Mouse (Mus musculus): ENCODE measurements at regions not wholly inside any gene's neighbourhood (a gene's known extent, or its start where the extent isn't known, plus 50 kb on each side); places are given as distances from the start of the nearest gene placed in this dataset.
A peak's percentile ranks its signal among the peaks of the same experiment; 100 is the strongest.

DNA sequence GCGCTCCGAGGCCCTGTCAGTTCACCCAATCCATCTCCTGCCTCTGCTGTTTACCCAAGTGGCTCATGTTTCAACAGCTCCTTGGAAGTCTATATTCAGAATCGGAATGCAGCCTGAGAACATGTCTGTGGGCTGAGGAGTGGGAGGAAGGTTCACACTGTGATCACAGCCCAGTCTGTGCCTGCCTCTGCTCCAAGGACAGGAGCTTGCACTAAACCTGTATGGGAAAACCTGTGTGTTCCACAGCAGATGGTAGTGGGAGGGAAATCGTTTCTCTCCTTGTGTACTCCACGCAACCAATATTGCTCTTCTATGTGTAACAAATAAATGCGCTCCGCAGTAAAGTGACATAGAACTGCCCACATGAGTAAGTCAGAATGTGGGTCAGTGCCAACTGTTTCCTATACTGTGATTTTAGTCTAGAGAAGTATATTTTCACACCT is 514.0 kb upstream of the Epha7 start:
- DNase-seq (ENCODE audit: low spot score) = no peak

DNA sequence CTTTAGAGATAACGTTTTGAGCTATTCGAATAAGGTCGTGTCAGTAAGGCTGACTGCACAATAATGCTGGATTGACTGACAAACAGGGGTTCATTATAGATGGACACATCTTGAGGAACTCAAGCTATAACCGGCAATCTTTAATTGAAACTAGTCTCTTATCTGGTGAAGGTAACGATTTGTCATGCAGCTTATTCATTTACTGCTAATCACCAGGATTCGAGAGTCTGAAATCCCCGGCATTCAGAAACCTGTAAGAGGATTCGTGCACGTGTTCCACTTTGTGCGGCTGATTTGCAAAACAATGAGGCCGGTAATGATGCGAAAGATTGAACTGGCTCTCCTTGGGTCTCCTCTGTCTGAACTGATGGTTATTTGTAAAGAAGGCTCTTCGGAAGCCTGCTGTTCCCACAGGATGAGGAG is 512.9 kb upstream of the Epha7 start:
- DNase-seq (ENCODE audit: low spot score) = no peak

GRCm38 (mm10) chr4:28301686-28302085 is 511.2 kb upstream of the Epha7 start:
- peak; percentile 1 for DNase-seq (ENCODE audit: low spot score)

DNA sequence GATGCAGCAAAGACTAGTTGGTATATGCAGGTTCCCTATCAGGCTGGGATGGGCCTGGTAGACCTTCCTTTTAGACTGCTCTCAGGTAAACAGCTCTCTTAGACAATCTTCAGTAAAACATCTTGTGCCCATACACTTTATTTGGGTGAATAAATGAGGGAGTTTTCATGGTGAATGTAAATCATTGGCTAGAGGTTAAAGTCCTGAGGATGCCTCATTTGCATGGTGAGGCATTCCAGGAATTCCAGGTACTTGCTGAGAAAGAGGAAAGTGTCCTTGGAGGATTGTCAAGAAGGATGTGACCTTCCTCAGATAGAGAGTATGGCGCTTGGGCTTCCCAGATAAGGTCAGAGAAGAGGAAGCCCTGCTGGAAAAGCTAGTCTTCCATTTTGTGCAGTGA is 481.9 kb upstream of the Epha7 start:
- DNase-seq (ENCODE audit: low spot score) = no peak

DNA sequence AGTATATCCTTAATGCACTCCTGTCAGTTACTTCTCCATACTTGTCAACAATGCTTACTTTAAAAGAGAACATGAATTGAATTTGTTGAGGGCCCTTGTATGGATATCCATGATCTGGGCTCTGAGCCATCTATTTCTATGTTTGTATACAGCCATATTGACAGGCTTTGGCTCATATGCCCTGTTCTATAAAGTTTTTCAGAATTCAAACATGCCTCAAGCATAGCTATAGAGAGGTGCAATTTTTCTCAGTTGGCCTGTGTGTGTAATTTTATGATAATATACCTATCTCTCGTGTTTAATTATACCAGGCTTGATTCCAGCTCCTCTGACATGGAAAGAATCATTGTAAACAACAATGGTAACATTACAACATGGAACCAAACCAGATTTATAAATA is 448.4 kb upstream of the Epha7 start:
- DNase-seq (ENCODE audit: low spot score) = no peak

DNA sequence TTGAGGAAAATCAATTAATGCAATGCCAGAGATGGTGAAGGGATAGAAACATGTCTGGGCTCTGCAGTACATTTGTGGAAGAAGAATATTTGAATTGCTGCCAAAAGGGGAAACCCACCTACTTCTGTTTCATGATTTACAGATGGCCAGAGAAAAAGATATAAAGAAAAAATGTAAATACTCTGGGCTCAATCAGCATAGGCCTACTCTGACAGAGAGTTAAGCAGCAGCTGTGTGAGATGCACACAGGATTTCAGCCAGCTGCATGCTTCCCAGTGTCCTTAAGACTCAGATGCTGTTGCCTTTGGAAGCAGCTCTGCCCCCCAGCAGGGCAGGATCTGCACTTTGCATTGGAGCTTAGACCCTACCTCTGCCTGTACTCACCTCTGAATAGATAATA is 435.8 kb upstream of the Epha7 start:
- DNase-seq (ENCODE audit: low spot score) = no peak

- no peak for DNase-seq (ENCODE audit: low spot score)
These were observed 434.3 kb upstream of the Epha7 start for GRCm38 (mm10) chr4:28378661-28379060.

- no peak for DNase-seq (ENCODE audit: low spot score)
These were observed 388.6 kb upstream of the Epha7 start for GRCm38 (mm10) chr4:28424341-28424740.

DNA sequence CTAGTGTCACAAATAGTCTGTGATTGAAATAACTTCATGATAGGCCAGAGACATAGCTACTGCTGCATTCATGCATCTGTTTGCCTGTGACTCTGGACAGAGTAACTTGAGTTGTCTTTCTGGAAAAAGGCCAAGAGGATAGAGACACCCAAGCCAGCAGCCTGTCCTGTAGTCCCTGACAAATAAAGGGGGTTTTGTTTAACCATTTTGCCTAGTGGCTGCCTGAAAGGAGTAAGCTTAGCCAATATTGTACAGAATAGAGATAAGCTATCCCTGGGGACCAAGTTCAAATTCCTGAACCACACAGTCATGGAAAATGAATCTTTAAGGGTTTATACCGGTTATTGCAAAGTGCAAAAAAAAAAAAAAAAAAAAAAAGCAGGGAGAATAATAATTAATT is 372.8 kb upstream of the Epha7 start:
- DNase-seq (ENCODE audit: low spot score) = no peak

GRCm38 (mm10) chr4:28453111-28453510 is 359.8 kb upstream of the Epha7 start:
- no peak for DNase-seq (ENCODE audit: low spot score)

DNA sequence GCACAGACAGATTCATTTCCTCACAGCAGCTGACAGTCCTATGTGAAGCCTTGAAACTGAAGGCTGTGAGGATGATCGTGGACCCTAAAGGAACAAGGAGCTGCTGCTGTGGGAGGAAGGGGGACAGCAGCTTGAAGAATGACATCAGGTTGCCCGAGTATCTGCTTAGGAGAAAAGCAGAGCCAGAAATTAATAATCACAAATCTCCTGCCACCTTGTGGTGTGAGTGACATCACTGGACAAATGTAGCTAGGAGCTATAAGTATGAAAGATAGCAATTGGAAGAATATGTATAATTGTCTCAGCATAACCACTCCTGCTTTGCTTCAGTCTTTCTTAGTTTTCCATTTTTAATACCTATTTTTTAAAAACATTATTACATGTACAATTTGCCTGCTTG is 356.6 kb upstream of the Epha7 start:
- DNase-seq (ENCODE audit: low spot score) = no peak
